Mouse (Mus musculus): ENCODE results near the gene Rlbp1. TPM values are rescaled to one million over a fixed set of nuclear protein-coding genes. Genes with fewer than 3 reads are reported as not detected.

Rlbp1 gene
- polyA plus RNA-seq, 2 experiments, result 1.7 to 4.7 TPM

GRCm38 (mm10) chr7:79368664-79369063, 18.2 kb downstream of the Rlbp1 start:
- no peaks in the 10 kb centered on the region for H3K36me3 ChIP-seq (ENCODE audit: control insufficient read depth, insufficient read depth, low read length)

GRCm38 (mm10) chr7:79363370-79364043, 23.3 kb downstream of the Rlbp1 start:
- no peaks in the 10 kb centered on the region for H3K9me3 ChIP-seq (ENCODE audit: control insufficient read depth, low read length)
- TF ChIP-seq POLR2A (IDR thresholded peaks at IDR 0.05; ENCODE audit: borderline replicate concordance, extremely low read depth, insufficient read depth, insufficient read length), result no peak
- H3K27ac ChIP-seq (replicated peaks; ENCODE audit: low read depth, low read length), result no peak overlapping the region
- H3K27me3 ChIP-seq (ENCODE audit: control insufficient read depth, insufficient read depth, low read length), result no peaks in the 10 kb centered on the region
- no peak overlapping the region for H3K4me3 ChIP-seq (replicated peaks; ENCODE audit: low read length)
- ATAC-seq (ENCODE audit: low FRiP score, low read depth) (no peak; the same call in 1 of the 2 replicates), DNase-seq (ENCODE audit: low spot score) (no peak)
- 59% methylated on average over 8 of the region's 8 CpGs for WGBS
- H3K4me1 ChIP-seq (ENCODE audit: control insufficient read depth, insufficient read depth, low read length), result no peaks in the 10 kb centered on the region
- no peak overlapping the region for H3K4me2 ChIP-seq (replicated peaks; ENCODE audit: low read depth, low read length, severe bottlenecking)
- peaks cover 16% of the 10 kb centered on the region for H3K36me3 ChIP-seq (ENCODE audit: control insufficient read depth, insufficient read depth, low read length)
- no peak overlapping the region for H3K9ac ChIP-seq (ENCODE audit: low read depth, low read length, severe bottlenecking)

More at GRCm38 (mm10) chr7:79368664-79369063, 18.2 kb downstream of the Rlbp1 start:
- TF ChIP-seq POLR2A (IDR thresholded peaks at IDR 0.05; ENCODE audit: borderline replicate concordance, extremely low read depth, insufficient read depth, insufficient read length), result no peak
- Histone ChIP-seq H3K4me1 (ENCODE audit: control insufficient read depth, insufficient read depth, low read length) (peaks cover 3% of the 10 kb centered on the region; the same call in 1 of the 2 replicates), H3K27me3 (ENCODE audit: control insufficient read depth, insufficient read depth, low read length) (no peaks in the 10 kb centered on the region), H3K9me3 (ENCODE audit: control insufficient read depth, low read length) (no peaks in the 10 kb centered on the region), H3K4me3 (replicated peaks; ENCODE audit: low read length) (no peak overlapping the region), H3K9ac (ENCODE audit: low read depth, low read length, severe bottlenecking) (no peak overlapping the region), H3K4me2 (replicated peaks; ENCODE audit: low read depth, low read length, severe bottlenecking) (no peak overlapping the region), H3K27ac (replicated peaks; ENCODE audit: low read depth, low read length) (no peak overlapping the region)
- 80% methylated on average over 5 of the region's 5 CpGs for WGBS
- DNase-seq (ENCODE audit: low spot score) (no peak), ATAC-seq (ENCODE audit: low FRiP score, low read depth) (no peak)

- no peak for TF ChIP-seq POLR2A (IDR thresholded peaks at IDR 0.05; ENCODE audit: borderline replicate concordance, extremely low read depth, insufficient read depth, insufficient read length)
- Histone ChIP-seq H3K4me3 (replicated peaks; ENCODE audit: low read length) (no peak overlapping the region), H3K27ac (replicated peaks; ENCODE audit: low read depth, low read length) (no peak overlapping the region), H3K4me2 (replicated peaks; ENCODE audit: low read depth, low read length, severe bottlenecking) (no peak overlapping the region), H3K9me3 (ENCODE audit: control insufficient read depth, low read length) (no peaks in the 10 kb centered on the region), H3K4me1 (ENCODE audit: control insufficient read depth, insufficient read depth, low read length) (no peaks in the 10 kb centered on the region), H3K27me3 (ENCODE audit: control insufficient read depth, insufficient read depth, low read length) (no peaks in the 10 kb centered on the region), H3K9ac (ENCODE audit: low read depth, low read length, severe bottlenecking) (no peak overlapping the region), H3K36me3 (ENCODE audit: control insufficient read depth, insufficient read depth, low read length) (peaks cover 17% of the 10 kb centered on the region)
- ATAC-seq (ENCODE audit: low FRiP score, low read depth), result no peak
- 92% methylated on average over 7 of the region's 7 CpGs for WGBS
- DNase-seq (ENCODE audit: low spot score), result no peak
Observed at GRCm38 (mm10) chr7:79362830-79363229, 24.0 kb downstream of the Rlbp1 start.

- H3K4me3 ChIP-seq (replicated peaks; ENCODE audit: low read length), result no peak overlapping the region
- peaks cover 17% of the 10 kb centered on the region for H3K36me3 ChIP-seq (ENCODE audit: control insufficient read depth, insufficient read depth, low read length)
- no peak for ATAC-seq (ENCODE audit: low FRiP score, low read depth)
- H3K4me1 ChIP-seq (ENCODE audit: control insufficient read depth, insufficient read depth, low read length), result no peaks in the 10 kb centered on the region
- no peak for TF ChIP-seq POLR2A (IDR thresholded peaks at IDR 0.05; ENCODE audit: borderline replicate concordance, extremely low read depth, insufficient read depth, insufficient read length)
- no peaks in the 10 kb centered on the region for H3K27me3 ChIP-seq (ENCODE audit: control insufficient read depth, insufficient read depth, low read length)
- 80% methylated on average over 8 of the region's 8 CpGs for WGBS
- no peak for DNase-seq (ENCODE audit: low spot score)
- no peaks in the 10 kb centered on the region for H3K9me3 ChIP-seq (ENCODE audit: control insufficient read depth, low read length)
- no peak overlapping the region for H3K4me2 ChIP-seq (replicated peaks; ENCODE audit: low read depth, low read length, severe bottlenecking)
- H3K9ac ChIP-seq (ENCODE audit: low read depth, low read length, severe bottlenecking), result no peak overlapping the region
- H3K27ac ChIP-seq (replicated peaks; ENCODE audit: low read depth, low read length), result 0 out of 2 replicates have a peak overlapping the region, but pooled peaks have one; percentile 40
Observed at GRCm38 (mm10) chr7:79362208-79362607, 24.6 kb downstream of the Rlbp1 start.

GRCm38 (mm10) chr7:79360056-79360455, 26.8 kb downstream of the Rlbp1 start:
- ATAC-seq (ENCODE audit: low FRiP score, low read depth) (no peak), DNase-seq (ENCODE audit: low spot score) (no peak)
- Histone ChIP-seq H3K27me3 (ENCODE audit: control insufficient read depth, insufficient read depth, low read length) (no peaks in the 10 kb centered on the region), H3K9ac (ENCODE audit: low read depth, low read length, severe bottlenecking) (no peak overlapping the region), H3K36me3 (ENCODE audit: control insufficient read depth, insufficient read depth, low read length) (peaks cover 30% of the 10 kb centered on the region), H3K4me2 (replicated peaks; ENCODE audit: low read depth, low read length, severe bottlenecking) (no peak overlapping the region), H3K4me3 (replicated peaks; ENCODE audit: low read length) (no peak overlapping the region), H3K4me1 (ENCODE audit: control insufficient read depth, insufficient read depth, low read length) (no peaks in the 10 kb centered on the region), H3K9me3 (ENCODE audit: control insufficient read depth, low read length) (no peaks in the 10 kb centered on the region), H3K27ac (replicated peaks; ENCODE audit: low read depth, low read length) (no peak overlapping the region)
- WGBS, result 67% methylated on average over 11 of the region's 11 CpGs
- TF ChIP-seq POLR2A (IDR thresholded peaks at IDR 0.05; ENCODE audit: borderline replicate concordance, extremely low read depth, insufficient read depth, insufficient read length), result no peak
